Comparison of ENCODE assay signal across 8 mouse cellular contexts in genomic region chr5:34660591-34661130, GRCm38 (mm10). TPM values are rescaled to one million over a fixed set of nuclear protein-coding genes. Genes with fewer than 3 reads are reported as not detected.
DNase-seq lines count a peak whose midpoint lies in the region; ATAC-seq and TF ChIP-seq lines count a peak whose summit lies in the region.

No protein-coding gene starts in this region.

- 3% methylated on average over 57 of the region's 57 CpGs for WGBS in kidney, postnatal 0 days
- under 1% methylated on average over 47 of the region's 57 CpGs for WGBS in hindbrain, embryonic 15.5 days
- under 1% methylated on average over 57 of the region's 57 CpGs for WGBS in midbrain, embryonic 16.5 days

- TF ChIP-seq CTCF in kidney, postnatal 0 days (IDR thresholded peaks at IDR 0.05; ENCODE audit: low read depth), result no peak

- peaks cover 16% of the 10 kb centered on the region; the same call in 1 of the 2 replicates for H3K36me3 ChIP-seq in kidney, postnatal 0 days (ENCODE audit: insufficient read depth, low read length)
- peaks cover 9% of the 10 kb centered on the region for H3K36me3 ChIP-seq in hindbrain, embryonic 15.5 days
- H3K36me3 ChIP-seq in midbrain, embryonic 16.5 days (ENCODE audit: control insufficient read depth, insufficient read depth, low read length), result peaks cover 9% of the 10 kb centered on the region; the same call in 1 of the 2 replicates

- no peaks in the 10 kb centered on the region for H3K9me3 ChIP-seq in kidney, postnatal 0 days (replicated peaks; ENCODE audit: low read length)
- H3K9me3 ChIP-seq in hindbrain, embryonic 15.5 days, result no peaks in the 10 kb centered on the region
- no peaks in the 10 kb centered on the region for H3K9me3 ChIP-seq in midbrain, embryonic 16.5 days (replicated peaks; ENCODE audit: control insufficient read depth, low read length, poor library complexity, severe bottlenecking)

- peak overlapping the region; percentile 69 for H3K9ac ChIP-seq in kidney, postnatal 0 days (ENCODE audit: low read depth, low read length)
- peak overlapping the region; percentile 55 for H3K9ac ChIP-seq in hindbrain, embryonic 15.5 days
- H3K9ac ChIP-seq in midbrain, embryonic 16.5 days (ENCODE audit: low read depth, low read length), result peak overlapping the region; percentile 73

- no peaks in the 10 kb centered on the region for H3K27me3 ChIP-seq in kidney, postnatal 0 days (ENCODE audit: insufficient read depth, low read length)
- no peaks in the 10 kb centered on the region for H3K27me3 ChIP-seq in hindbrain, embryonic 15.5 days
- H3K27me3 ChIP-seq in midbrain, embryonic 16.5 days (ENCODE audit: control insufficient read depth, insufficient read depth, low read depth, low read length), result no peaks in the 10 kb centered on the region

- peak overlapping the region; percentile 69 for H3K4me3 ChIP-seq in kidney, postnatal 0 days (replicated peaks; ENCODE audit: low read depth, low read length)
- peak overlapping the region; percentile 68 for H3K4me3 ChIP-seq in brown adipose tissue, adult 24 weeks (ENCODE audit: insufficient read depth, low read depth, low read length)
- H3K4me3 ChIP-seq in hindbrain, embryonic 15.5 days, result peak overlapping the region; percentile 59
- peak overlapping the region; percentile 59 for H3K4me3 ChIP-seq in midbrain, embryonic 16.5 days (ENCODE audit: low read depth, low read length)

- ATAC-seq in kidney, postnatal 0 days (replicated peaks; ENCODE audit: low FRiP score, low read depth), result no peak
- ATAC-seq in hindbrain, embryonic 15.5 days (ENCODE audit: low FRiP score, low read depth), result no peak
- ATAC-seq in midbrain, embryonic 16.5 days, result no peak

- peak; percentile 40 for DNase-seq in kidney, postnatal 0 days (ENCODE audit: low spot score)
- no peak for DNase-seq in kidney, postnatal 25 days
- DNase-seq in thymus, adult 18-20 months, result no peak
- no peak for DNase-seq in cerebellum, adult 8-10 months
- no peak for DNase-seq in urinary bladder, postnatal 14 days (ENCODE audit: low spot score)

- peak overlapping the region; percentile 69 for H3K4me2 ChIP-seq in kidney, postnatal 0 days (ENCODE audit: low read length)
- H3K4me2 ChIP-seq in hindbrain, embryonic 15.5 days, result peak overlapping the region; percentile 55
- peak overlapping the region; percentile 62 for H3K4me2 ChIP-seq in midbrain, embryonic 16.5 days (ENCODE audit: low read length)

- peaks cover 7% of the 10 kb centered on the region; the same call in 1 of the 2 replicates for H3K4me1 ChIP-seq in kidney, postnatal 0 days (replicated peaks; ENCODE audit: insufficient read depth, low read length)
- H3K4me1 ChIP-seq in brown adipose tissue, adult 24 weeks (ENCODE audit: control insufficient read depth, insufficient read depth, insufficient read length, low read length), result no peaks in the 10 kb centered on the region
- peaks cover 15% of the 10 kb centered on the region for H3K4me1 ChIP-seq in hindbrain, embryonic 15.5 days (replicated peaks)
- H3K4me1 ChIP-seq in midbrain, embryonic 16.5 days (ENCODE audit: control insufficient read depth, insufficient read depth, low read length), result peaks cover 8% of the 10 kb centered on the region

- peak overlapping the region; percentile 92 for H3K27ac ChIP-seq in kidney, postnatal 0 days
- peak overlapping the region; percentile 21 for H3K27ac ChIP-seq in brown adipose tissue, adult 24 weeks (replicated peaks; ENCODE audit: low read depth, low read length)
- peak overlapping the region; percentile 78 for H3K27ac ChIP-seq in hindbrain, embryonic 15.5 days (replicated peaks)
- peak overlapping the region; percentile 82 for H3K27ac ChIP-seq in midbrain, embryonic 16.5 days (ENCODE audit: low read length)

RNA-seq across cellular contexts. Expression of gene Grk4, which starts 0.5 kb away (rescaled TPM):
- polyA plus RNA-seq in kidney, postnatal 0 days (2015; fragmentation: Nextera tagmentation; extraction: Ambion mirVana), result 2.2 and 3.6 TPM in 2 replicates
- polyA plus RNA-seq in brown adipose tissue, adult 24 weeks (2012; ENCODE audit: insufficient read depth, insufficient read length, missing spikeins), result 2.4 and 2.7 TPM in 2 replicates
- 2.3 and 3.8 TPM in 2 replicates for polyA plus RNA-seq in hindbrain, embryonic 15.5 days (2015; fragmentation: Nextera tagmentation; extraction: Ambion mirVana)
- polyA plus RNA-seq in midbrain, embryonic 16.5 days (2015; fragmentation: Nextera tagmentation; extraction: Ambion mirVana), result 2.8 and 3.2 TPM in 2 replicates

RNA-seq across cellular contexts. Expression of gene Nop14, which starts 0.7 kb away (rescaled TPM):
- polyA plus RNA-seq in kidney, postnatal 0 days (2015; fragmentation: Nextera tagmentation; extraction: Ambion mirVana), result 22.3 and 22.7 TPM in 2 replicates
- 11.8 and 14.8 TPM in 2 replicates for polyA plus RNA-seq in brown adipose tissue, adult 24 weeks (2012; ENCODE audit: insufficient read depth, insufficient read length, missing spikeins)
- polyA plus RNA-seq in hindbrain, embryonic 15.5 days (2015; fragmentation: Nextera tagmentation; extraction: Ambion mirVana), result 20.5 and 21.3 TPM in 2 replicates
- 19.7 and 20.6 TPM in 2 replicates for polyA plus RNA-seq in midbrain, embryonic 16.5 days (2015; fragmentation: Nextera tagmentation; extraction: Ambion mirVana)

RNA-seq across cellular contexts. Expression of gene Mfsd10, which starts 23.6 kb away (rescaled TPM):
- polyA plus RNA-seq in kidney, postnatal 0 days (2015; fragmentation: Nextera tagmentation; extraction: Ambion mirVana), result 86.9 and 108 TPM in 2 replicates
- 6.1 and 8.3 TPM in 2 replicates for polyA plus RNA-seq in brown adipose tissue, adult 24 weeks (2012; ENCODE audit: insufficient read depth, insufficient read length, missing spikeins)
- polyA plus RNA-seq in hindbrain, embryonic 15.5 days (2015; fragmentation: Nextera tagmentation; extraction: Ambion mirVana), result 95.0 and 109 TPM in 2 replicates
- polyA plus RNA-seq in midbrain, embryonic 16.5 days (2015; fragmentation: Nextera tagmentation; extraction: Ambion mirVana), result 110 TPM in 2 replicates

Comparison
In these comparisons a context has a peak if more than half of its experiments do, and no peak if none do; other contexts are left out.
1. H3K27ac ChIP-seq: peak in every context shown above with its lines; median percentile 92 in kidney, postnatal 0 days; 82 in midbrain, embryonic 16.5 days; 78 in hindbrain, embryonic 15.5 days; 21 in brown adipose tissue, adult 24 weeks.